ENCODE assay signal across 16 mouse cellular contexts in genomic region chr1:121290340-121290739, GRCm38 (mm10). TPM values are rescaled to one million over a fixed set of nuclear protein-coding genes. Genes with fewer than 3 reads are reported as not detected.
A peak's percentile ranks its signal among the peaks of the same experiment; 100 is the strongest.
DNase-seq lines count a peak whose midpoint lies in the region.
"Had no signal": no experiment of that assay in that cellular context is flagged by ENCODE, and none has a peak within 500 bp of the region (broad histone marks: within the 10 kb centered on the region; RNA-seq: fewer than 3 reads in every experiment).

No protein-coding gene starts in this region.

- DNase-seq in frontal cortex, adult 2 months (ENCODE audit: extremely low spot score in 1 of 2, low spot score in 1 of 2), result peak; percentile 35 to 60
- DNase-seq in frontal cortex, postnatal 10 days (ENCODE audit: low spot score in 2 of 2), result no peak
- DNase-seq in left cerebral cortex, adult 18-20 months (ENCODE audit: low spot score in 2 of 2), result peak; percentile 31 to 56
- no peak for DNase-seq in left cerebral cortex, postnatal 10 days (ENCODE audit: extremely low spot score in 1 of 2, low spot score in 2 of 2)
- DNase-seq in brain, adult 2 months (ENCODE audit: low read depth, low spot score), result peak; percentile 74
- peak; percentile 34 to 53 for DNase-seq in layer of hippocampus, adult 8-10 months (ENCODE audit: low spot score in 2 of 2)
- DNase-seq in ovary, postnatal 10 days (ENCODE audit: low spot score), result no peak
- no peak for DNase-seq in kidney, postnatal 14 days
- DNase-seq: adrenal gland, postnatal 36 days; heart, postnatal 14 days; kidney, adult 8-10 months; kidney, postnatal 25 days; liver; midbrain, embryonic 14.5 days; spleen, adult 18-20 months; thymus, adult 2 months had no signal

- intact Hi-C loops in left cerebral cortex, postnatal 10 days (cut with DNase I), result no loop called here

RNA-seq across cellular contexts. Expression of gene Insig2, which starts 42.0 kb away (rescaled TPM):
- 52.9 and 55.3 TPM in 2 replicates for polyA plus RNA-seq in frontal cortex, adult 2 months (2012; rRNA removed)
- 10 to 100 TPM; 58.3 to 68.1 TPM for total RNA-seq in left cerebral cortex, adult 18-20 months (2021)
- 10 to 100 TPM; 41.6 to 43.7 TPM for total RNA-seq in left cerebral cortex, postnatal 10 days (2021)
- total RNA-seq in layer of hippocampus, adult 8-10 months (2022), result 10 to 100 TPM; 61.8 to 92.0 (median 70.9) TPM

Comparison
In these comparisons a context has a peak if more than half of its experiments do, and no peak if none do; other contexts are left out.
1. DNase-seq: peak in frontal cortex, adult 2 months (2 of 2), left cerebral cortex, adult 18-20 months (2 of 2), brain, adult 2 months (single experiment) and layer of hippocampus, adult 8-10 months (2 of 2); none in frontal cortex, postnatal 10 days (0 of 2), left cerebral cortex, postnatal 10 days (0 of 2), ovary, postnatal 10 days (single experiment) and kidney, postnatal 14 days (single experiment).